Mouse (Mus musculus) kidney, postnatal 36 days (tissue): ENCODE data around the gene Gse1.
A peak's percentile ranks its signal among the peaks of the same experiment; 100 is the strongest.

Experiments
- DNase-seq, 2 experiments: peaks; one replicate each; pipeline ENCODE4 v3.0.0; 2021 to 2022; ENCODE audit warnings: mixed read lengths in 2 of 2

The Gse1 gene

DNA sequence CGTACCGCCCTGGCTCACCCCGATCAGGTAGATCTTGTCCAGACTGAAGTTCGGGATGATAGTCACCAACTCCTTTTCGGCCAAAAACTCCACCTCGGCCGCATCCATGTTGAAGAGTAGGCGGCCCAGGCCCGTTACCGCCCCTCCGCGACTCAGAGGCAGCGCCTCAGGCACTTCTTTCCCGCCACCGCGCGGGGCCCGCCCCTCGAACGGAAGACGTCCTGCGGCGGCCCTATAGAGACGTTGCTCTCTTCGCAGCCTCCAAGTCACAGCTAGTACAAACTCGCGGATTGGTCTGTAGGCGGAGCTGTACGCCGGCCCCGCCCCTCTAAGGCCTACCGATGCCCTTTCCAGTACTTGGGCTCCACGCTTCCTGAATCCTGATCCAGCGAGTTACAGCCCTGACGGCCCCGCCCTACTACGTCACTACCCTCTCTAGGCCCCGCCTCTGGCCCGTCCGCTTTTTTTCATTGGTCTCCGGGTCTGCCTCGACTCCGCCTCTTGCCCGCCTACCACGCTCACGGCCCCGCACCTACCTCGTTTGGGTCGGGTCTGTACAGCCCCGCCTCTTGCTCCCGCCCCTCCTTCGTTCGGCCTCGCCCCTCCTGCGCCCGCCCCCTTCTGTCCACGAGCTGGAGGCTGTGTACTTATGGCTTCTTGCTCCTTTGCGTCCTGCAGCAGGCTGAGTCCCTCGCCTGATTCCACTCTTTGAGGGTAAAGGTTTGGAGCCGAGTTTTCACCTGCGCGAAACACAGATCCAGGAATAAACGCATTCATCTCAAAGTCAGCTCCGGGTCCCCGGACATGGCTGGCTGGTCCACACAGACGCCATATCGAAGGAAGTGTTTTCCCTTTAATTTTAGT, 360.9 kb downstream of the Gse1 start, which contains the start of gene Gins2:
Gene Gins2, minus strand, starts transcription at position 397 of the 864 bp plus-strand sequence.
- peak; percentile 99 to 100 for DNase-seq

DNA sequence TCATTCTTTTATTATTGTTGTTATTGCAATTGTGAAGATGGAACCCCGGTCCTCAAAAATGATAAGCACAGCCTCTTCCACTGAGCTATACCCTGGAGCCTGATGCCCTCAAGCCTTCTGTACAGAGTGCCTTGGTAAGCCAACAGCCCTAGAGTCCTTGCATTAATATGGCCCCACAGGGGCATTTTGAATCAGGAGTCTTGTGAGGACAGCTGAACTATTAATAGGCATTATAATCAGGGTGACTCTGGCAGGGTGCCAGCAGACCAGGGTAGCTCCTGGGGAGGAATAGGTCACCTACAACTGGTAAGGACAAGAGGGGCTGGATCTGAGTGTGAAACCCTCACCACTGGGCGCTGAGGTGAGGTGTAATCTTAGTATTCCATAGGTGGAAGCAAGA, 361.7 kb downstream of the Gse1 start:
- peak in 1 of 2 experiments; percentile 55 for DNase-seq

DNA sequence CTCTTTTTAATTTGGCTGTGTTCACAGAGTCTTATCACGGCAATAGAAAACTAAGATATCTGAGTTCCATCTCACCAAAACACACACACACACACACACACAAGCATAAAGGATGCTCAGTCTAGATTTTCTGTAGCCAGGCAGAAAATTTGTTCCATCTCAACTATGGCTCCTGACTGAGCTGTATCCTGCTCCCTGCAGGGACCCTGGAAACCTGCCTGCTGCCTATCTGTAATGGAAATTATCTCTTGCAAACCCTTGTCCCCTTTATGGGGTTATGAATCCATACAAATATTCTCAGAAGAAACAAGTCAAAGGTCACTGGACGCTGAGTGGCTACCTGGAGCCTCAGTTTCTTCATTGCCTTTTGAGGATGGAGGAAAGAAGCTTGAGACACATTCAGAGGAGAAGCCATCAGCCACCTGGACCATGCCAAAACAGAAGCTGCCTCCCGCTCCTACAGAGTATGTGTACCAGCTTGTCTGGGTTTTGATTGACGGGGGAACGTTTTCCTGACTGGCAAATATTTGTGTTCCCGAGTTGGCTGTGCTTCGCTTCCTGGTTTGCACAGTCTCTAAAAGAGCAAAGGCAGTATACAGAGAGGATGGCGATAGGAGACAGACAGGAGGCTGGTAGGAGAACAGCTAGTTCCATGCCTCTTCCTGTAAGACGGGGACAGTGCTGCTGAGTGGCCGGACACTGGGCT, 363.5 kb downstream of the Gse1 start:
- no peak for DNase-seq

DNA sequence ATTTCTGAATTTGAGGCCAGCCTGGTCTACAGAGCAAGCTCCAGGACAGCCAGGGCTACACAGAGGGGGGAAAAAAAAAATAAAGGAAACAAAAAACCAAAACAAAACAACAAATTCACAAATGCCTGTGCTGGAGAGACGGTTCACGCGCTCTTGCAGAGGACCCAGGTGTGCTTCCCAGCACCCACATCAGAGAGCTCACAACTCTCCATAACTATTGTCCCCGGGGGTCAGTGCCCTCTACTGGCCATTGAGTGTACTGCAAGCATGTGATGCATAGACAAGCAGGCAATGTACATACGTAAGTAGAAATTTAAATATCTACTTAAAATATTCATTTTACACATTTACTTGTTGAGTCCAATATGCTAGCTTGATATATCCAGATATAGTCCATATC, 366.3 kb downstream of the Gse1 start:
- peak in 1 of 2 experiments; percentile 27 for DNase-seq

DNA sequence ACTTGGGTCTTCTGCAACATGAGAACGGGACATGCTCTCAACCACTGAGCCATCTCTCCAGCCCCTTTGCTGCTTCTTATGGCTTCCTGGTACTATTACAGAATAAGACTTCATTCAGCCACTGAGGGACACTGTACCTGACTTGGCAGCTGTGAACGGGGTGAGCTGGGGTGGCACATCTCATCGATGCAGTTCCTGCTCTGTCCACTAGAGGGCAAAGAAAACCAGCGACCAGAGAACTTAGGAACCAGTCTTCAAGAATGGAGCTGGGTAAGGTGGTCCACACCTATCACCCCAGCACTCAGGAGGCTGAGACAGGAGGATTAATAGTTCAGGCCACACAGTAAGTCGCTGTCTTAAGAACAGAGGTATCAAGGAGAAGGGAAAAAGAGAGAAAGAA, 367.7 kb downstream of the Gse1 start:
- DNase-seq: peak; percentile 49 to 83

DNA sequence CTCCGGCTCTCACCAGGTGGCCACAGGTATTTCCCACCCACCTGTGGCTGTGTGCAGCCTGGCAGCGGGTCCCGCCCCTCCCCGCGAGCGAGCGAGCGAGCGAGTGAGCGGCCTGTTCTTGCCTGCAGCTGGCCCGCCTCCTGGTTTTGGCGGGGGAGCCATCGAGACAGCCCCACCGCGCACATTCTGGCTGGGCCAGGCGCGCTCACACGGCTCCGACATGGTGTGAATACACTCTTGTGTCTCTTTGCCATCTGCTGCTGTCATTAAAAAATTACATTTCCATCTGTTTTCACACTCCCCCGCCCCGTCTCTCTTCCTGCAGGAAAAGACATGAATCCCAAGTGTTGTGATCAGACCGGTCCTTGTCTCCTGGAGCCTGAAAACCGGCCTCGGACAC, 370.3 kb downstream of the Gse1 start:
- no peak for DNase-seq

DNA sequence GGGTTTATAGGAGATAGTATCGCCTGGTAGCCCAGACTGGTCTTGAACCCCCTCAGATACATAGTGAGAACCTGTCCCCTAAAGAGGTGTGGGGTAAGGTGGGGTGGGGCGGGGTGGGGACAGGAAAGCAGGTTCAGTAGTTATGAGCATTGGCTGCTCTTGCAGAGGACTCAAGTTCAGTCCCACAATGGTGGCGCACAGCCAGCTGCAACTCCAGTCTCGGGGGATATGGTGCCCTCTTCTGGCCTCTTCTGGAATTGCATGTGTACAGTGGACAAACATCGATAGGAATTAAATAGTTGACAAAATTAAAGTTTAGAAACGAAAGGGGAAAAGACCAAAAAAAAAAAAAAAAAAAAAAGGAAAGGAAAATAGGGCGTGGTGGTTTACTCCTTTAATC, 371.2 kb downstream of the Gse1 start:
- peak; percentile 84 to 95 for DNase-seq

DNA sequence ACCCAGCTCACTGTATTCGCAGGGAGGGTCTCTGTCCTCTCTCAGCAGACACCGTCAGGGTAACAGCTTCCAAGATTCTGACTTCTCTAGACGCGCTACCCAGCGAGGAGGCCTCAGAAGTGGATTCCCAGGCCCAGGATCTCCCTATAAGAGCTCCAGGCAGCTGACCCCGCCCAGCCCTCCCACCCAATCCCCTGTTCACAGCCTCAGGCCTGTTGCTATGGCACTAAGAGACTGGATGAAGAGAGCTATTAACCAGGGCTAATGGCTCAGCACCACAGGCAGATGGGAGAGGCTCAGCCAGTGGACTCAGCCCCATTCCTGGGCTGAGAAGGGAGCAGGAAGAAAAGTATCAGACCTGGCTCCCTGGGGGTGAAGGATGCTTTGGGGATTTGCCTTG, 374.4 kb downstream of the Gse1 start:
- no peak for DNase-seq

DNA sequence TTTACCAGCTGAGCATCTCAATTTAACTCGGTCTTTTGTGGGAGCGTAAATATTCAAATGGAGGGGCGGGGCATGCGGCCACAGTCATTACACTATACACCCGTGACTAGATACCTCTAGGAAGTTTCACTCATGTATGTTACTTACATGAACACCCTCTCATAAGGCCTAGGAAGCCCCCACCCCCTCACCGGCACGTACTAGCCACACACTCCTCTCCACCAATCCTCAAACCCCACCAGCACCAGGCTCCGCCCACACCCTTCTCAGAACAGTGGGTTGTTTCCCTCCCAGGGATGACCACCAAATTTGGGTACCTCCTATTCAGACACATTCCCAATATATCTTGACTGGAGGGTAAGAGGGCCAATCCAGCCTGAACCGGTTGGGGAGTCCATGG, 379.2 kb downstream of the Gse1 start:
- DNase-seq: no peak

DNA sequence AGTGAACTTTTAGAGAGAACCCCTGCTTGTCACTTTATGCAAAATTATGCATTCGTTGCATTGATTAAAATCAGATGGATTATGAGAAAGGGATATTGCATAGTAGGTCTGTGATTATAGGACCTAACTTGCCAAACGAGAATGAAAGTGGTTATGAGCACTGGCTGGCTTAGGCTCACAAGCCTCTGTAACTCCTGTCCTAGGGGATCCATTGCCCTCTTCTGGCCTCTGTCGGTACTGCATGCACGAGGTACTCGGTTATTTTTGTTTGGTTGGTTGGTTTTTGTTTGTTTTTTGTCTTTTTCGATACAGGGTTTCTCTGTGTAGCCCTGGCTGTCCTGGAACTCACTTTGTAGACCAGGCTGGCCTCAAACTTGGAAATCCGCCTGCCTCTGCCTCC, 379.6 kb downstream of the Gse1 start:
- DNase-seq: peak; percentile 72 to 90

DNA sequence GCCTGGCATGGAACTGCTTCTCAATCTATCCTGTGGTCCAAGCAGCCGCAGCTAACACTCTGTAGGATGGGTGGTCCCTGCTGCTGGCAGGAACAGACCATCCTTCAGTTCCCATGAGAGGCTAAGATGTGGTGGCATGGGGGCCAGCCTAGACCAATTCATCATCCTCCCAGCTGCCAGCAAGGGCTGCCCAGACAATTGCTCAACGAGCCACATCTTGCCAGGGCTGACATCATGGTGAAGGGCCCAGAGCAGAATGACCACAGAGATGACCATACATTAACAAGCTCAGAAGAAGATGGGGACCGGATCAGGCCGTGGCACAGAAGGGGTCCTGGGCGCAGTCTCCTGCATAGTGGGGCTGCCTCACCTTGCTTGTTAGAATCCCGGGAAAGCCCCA, 382.6 kb downstream of the Gse1 start:
- no peak for DNase-seq

DNA sequence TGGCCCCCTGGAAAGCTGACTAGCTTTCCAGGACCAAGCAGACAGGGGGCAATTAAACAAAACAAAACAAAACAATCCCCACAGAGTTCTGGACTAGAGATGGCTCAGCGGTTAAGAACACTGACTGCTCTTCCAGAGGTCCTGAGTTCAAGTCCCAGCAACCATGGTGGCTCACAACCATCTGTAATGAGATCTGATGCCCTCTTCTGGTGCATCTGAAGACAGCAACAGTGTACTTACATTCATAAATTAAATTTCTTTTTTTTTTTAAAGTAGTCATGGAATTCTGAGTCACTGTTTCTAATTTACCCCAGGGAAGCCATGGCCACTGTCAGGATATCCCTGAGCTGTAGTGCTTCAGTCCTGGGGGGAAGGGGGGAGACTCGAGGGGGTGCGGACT, 386.2 kb downstream of the Gse1 start:
- DNase-seq: no peak

DNA sequence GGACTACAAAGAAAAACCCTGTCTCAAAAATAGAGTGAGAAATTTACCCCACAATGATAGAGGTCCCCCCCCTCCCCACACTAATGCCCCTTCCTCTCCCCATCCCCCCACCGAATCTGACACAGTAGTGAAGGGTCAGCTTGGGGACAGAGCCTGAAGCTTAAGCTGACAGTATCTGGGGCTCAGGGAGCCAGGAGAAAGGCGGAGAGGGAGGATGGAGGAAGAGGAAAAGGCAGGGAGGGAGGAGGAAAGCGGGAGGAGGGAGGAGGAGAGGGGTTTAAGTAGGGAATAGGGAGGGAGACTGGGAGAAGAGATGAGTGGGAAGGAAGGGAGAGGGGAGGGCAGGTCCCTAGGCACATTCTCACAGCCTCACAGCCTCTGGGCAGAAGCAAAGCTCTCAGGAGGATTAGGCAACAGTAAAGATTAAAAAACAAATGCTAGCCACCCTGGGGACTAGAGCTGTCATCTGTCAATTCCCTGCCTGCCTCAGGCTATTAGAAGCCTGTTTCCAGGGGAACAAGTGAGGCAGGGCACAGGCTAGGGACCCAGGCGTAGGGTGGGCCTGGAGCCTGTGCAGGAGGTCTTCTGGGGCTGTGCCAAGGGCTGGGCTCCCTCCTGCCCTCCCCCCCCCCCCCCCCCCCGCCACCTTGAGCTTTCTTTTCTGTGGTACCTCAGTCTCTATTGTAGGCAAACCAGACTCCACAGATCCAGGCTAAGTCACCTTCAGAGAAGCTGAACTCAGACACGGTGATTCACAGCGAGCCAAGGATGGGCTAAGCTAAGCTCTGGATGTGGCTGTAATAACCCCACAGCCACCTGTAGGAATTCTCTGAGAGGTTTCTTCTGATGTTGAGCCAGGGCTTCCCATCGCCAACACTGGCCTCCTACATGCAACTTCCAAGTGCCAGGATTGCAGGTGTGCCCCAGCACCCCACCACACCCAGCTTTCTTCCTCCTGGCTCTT, 388.7 kb downstream of the Gse1 start:
- DNase-seq: no peak

DNA sequence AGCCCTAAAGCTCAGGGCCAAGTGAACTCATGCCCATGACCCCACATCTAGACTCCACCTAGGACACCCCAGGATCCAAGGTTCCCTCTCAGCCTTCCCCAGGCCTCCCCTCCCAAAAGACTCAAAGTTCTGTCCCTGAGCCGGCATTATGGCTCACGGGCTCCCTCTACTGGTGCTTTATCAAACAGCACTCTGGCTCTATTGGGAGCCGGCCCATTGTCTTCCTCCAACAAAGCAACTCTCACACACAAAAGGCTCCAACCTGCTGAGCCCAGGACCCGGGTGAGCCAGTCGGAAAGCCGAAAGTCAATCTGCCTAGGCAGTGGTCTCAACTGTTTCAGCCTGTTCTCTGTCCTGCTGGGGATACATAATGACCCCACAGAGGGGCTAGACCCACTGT, 389.9 kb downstream of the Gse1 start:
- peak; percentile 31 to 82 for DNase-seq

DNA sequence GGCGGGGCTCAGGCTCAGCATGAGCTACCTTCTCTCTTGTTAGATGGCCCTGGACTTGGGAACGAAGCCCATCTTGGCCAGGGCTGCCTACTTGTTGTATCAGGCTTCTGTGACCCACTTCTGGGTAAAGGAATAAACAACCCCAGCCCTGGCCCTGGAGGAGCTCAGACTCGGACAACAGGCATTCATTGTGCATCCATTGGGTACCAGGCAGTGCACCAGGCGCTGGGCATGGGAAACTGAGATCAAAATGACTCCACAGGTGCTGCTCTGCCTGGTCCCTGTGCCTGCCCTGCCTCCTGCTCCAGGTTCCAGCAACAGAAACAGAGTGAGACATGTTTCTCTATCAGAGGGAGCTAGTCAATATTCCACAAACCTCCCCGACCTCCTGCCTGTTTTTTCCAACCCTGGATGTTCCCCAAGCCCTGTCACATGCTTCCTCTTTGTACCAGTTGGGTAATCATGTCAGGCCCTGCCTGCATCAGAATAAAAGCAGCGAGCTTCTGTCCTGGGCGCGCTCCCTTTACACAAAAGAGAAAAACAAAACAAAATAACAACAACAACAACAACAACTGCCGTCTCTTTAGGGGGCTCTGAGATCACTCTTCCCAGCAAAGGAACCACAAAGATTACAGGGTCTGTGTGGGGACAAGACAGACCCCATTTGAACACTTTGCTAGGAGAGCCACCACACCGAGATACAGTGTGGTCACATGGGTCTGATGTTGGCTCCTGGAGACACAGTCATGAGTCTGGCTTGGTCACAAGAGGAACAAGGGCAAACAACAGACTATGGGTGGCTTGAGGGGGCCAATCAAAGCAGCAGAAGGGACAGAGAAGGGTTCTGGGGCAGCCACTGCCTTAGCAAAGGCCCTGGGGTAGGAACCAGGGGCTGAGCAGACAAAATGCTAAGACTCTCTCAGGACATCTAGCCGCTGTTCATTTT, 391.3 kb downstream of the Gse1 start:
- peak in 1 of 2 experiments; percentile 15 for DNase-seq

DNA sequence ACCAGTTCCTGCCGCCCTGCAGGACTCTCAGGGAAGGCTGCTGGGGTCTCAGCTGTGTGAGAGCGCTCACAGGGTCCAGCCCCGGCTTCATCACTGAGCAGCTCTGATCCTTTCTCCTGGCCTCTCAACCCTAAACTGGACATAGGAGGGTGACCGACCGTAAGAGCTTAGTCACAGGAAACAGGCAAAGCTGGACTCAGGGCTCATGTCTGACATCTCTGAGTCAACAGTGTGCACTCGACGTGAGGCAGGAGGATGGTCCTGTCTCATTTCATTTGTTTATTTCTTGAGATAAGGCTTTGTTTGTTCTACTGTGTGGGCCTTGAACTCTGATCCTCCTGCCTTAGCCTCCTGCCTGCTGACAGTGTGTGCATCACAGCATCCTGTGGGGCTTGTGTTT, 392.2 kb downstream of the Gse1 start:
- no peak for DNase-seq

DNA sequence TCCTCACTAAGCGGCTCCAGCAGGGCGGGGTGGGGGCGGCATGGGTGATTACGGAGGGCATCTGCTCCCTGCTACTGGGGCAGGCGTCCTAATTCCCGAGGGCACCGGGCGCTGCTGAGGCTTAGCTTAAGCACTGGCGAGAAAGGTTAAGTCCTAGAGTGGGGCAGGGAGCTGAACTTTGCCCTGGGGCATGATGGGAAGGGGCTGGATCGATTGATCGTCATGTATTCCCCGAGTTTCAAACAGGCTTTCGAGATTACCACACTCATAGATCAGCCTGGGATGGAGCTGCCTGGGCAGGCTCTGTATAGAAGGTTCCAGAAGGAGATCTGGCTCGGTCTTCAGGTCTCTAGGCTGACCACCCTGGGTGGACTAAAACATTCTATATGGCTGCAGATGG, 393.9 kb downstream of the Gse1 start:
- no peak for DNase-seq

DNA sequence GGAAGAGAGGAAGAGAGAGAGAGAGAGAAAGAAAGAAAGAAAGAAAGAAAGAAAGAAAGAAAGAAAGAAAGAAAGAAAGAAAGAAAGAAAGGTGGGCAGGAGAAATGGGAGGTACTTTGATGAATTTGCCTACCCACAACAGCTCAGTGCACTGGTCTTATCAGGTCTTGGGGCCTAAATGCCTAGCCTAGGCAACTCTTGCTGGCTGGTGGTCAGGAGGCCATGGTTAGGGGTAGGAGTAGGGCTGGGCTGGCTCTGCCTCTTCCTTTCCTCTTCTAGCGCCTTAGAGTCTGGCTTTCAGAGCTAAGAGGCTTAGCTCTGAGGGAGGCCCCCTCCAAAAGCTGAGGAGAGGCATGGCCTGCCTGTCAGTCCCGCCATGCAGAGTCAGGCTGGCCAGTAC, 395.4 kb downstream of the Gse1 start:
- no peak for DNase-seq

DNA sequence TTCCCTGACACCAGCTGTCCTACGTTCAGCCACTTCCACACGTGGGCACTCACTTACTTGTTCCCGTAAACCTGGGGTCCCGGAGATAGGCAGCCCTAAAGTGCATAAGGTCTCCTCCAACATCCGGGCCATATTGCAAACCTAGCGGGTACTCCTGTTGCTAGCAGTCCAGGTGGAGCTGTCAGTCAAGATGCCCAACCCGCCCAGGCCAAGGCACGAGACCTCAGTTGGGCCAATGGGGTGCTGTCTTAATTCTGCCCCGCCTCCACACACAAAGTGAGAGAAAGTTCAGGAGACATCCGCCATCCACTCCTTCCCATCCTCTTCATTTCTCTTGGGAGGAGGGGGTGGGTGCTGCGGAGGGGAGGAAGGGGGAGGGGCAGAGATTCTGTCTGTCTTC, 398.2 kb downstream of the Gse1 start:
- no peak for DNase-seq

DNA sequence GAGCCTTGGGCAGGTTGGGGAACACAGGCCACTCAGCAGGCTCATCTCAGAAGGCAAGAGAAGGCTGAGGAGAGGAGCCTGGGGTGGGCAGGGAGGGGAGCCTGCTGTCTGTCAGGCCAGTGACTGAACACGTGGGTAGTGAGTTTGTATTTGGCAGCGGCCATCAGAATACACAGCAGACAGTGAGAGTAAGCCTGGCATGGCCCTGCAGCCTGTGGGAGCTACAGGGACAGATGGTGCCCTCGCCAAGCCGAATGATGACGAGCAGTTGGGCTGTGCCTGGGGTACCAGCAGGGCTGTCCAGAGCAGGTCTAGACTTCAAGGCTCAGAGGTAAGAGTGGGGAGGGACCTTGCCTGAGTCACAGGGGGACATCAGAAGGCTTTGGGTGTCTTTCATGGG, 399.0 kb downstream of the Gse1 start:
- DNase-seq: no peak

DNA sequence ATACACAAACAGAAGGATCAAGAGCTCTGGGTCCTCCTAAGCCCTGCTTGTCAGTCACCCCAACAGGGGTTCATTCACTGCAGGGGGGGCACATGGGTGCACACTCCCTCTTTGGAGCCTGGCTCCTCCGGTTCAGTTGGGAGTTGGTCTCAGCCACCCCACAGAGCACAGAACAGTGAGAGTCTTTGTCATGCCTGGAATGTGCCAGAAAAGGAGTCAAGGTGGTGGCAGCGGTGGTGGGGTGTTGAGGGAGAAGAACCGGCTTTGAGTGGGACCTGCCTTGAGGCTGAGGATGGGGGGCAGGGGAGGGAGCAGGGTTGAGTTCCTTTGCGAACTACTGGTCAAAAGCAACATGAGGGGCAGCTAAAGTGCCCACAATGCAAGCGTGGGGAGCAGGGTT, 401.8 kb downstream of the Gse1 start:
- no peak for DNase-seq

DNA sequence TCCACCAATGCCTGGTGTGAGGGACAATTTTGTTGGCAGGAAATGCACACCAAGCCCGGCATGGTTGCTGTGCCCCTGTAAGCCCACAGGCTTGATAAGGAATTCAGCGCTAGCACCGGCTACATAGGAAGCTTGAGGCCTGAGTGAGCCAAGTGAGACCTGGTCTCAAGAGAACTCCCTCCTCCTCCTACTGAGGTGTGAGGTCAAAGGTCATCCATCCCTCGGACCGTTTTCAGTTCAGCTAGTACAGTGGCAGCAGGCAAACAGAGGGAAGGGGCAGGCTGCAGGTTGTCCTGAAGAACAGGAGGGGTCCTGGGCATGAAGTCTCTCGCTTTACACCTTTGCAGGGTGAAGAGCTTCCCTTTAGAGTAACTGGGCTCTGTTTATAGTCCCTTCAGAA, 402.6 kb downstream of the Gse1 start:
- no peak for DNase-seq
